Mouse (Mus musculus): Measurements from ENCODE around the gene Oxgr1.
"Not testable (repeated sequence)": the region's sequence is repeated elsewhere in the genome, so short reads cannot be mapped to it uniquely, and the experiment has no call there.

Gene Oxgr1

DNA sequence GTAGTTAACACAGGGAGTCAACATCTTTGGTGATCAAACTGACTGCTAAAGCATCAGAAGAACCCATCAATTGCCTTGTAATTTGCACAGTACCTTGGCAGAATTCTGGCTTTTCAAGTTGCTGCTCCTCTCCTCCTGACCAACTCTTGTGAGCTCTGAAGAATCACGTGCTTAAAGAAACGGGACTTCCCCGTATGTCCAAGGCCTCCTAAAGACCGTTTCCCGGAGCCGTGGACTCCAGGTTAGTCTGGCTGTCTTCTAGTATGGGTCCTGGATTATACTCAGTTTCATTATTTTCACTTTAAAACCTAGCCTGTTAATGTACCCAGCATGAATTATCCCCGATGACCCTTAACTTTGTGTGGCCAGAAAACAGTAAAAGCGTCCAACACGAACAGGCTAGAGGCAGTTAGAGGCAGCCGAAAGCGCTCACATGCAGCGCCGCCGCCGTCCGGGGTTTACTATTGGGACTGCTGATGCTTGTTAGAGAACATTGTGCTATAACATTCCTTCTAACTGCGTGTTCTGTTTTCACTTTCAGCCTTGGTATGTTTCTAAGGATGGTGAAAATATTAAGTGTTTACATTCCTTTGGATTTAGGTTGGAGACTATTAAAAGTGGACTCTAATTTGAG lies at the start of gene Oxgr1:
Gene Oxgr1 (minus strand): TSS at position 249 of the 634 bp plus-strand sequence.
- DNase-seq: no peak

DNA sequence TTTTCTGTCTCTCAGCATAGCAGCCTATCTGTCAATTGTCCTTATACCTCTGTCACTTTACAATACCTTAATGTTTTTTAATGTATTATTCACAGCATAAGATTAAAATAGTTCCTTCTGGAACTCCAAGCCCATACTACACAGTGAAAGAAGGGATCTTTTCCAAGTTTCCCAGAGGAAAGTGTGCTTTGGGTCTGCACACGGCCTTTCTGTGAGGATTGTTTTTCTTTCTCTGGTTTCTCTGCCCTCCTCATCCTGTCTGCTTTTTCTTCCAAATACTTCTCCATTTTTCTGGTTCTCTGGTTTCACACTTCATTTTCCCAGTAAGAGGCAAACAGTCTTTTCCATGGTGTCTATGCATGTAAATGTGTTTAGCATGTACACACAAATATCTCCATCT lies 48.2 kb upstream of the Oxgr1 start:
- DNase-seq: no peak

DNA sequence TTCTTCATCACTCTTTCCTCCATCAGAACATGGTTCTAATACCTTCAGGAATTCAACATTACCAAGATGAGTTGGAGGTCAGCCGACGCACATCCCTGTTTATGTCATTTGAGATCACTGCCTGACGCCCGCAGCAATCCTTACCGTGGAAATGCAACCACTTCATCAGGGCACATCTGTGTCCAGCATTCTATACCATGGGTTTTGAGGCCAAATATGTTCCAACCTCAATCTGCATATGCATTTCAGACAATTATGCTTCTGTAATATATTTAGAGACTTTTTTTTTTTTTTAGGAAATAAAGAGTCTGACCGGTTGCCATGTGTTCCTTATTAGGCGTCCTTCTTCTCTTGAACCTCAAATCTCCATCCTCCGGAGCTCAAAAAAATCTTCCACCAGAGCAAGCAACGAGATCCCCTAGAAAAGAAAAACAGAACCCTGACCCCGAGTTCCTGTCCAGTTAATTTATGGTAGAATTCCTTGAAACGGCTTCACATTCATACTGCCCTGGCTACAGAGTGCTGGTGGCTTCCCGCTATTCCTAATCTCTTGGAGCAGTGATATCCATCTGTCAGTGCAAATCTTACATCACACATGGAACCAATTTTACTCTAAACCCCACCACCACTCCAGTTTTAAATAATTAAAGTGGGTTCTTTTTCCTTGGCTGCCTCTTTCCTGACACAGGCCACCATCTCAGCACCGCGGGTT lies 47.6 kb upstream of the Oxgr1 start:
- no peak for DNase-seq

DNA sequence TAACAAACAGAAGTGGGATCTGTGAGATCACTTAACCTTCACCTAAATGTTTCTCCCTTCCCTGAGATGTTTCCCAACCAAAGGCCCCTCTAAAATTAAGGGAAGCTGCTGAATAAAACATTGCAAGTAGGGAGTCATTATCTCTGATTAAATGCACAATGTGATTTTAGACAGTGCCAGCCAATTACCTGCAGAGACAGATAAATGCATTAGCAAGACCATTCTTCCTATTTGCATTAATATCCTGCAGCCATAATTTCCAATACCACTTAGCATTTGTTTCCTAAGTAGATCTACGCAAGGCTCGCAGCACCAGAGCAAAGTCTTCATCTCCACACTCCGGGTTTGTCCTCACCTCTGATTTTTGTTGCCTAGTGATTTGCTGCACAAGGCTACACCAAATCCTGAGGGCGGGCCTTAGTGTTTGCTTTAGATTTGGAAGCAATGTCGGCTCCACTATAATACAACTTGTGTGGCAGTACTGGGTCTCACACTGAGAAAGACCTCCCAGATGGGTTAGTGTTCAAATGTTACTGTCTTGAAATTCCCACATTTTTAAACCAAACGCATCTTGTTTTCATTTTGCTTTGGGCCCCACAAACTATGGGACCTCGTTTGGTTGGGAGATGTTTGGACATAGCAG lies 46.9 kb upstream of the Oxgr1 start:
- DNase-seq: no peak

DNA sequence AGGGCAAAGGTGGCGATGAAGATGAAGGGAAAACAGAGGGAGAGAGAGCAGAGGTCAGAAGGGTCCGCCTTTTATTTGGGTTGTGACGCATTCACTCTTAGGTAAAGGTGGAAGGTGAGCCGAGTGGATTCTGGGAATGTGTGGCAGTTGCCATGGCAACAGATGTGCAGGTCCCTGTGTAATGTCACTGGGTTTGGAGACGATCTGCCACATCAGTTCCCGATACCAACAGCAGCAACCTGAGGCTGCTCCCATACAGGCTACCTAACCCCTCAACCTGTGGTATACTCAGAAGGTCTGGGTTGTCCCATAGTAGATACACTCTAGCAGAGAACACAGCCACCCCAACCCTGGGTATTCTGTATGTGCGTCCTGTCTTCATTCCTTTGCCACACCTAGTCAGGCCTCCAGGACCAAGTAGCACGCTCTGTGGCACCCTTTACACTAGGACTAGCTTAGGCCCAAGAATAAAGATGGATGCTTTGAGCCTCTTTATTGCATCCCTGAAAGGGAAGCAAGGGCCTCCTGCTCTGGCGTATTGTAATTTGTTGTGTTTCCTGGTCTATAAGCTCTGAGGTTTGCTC lies 41.9 kb upstream of the Oxgr1 start:
- no peak for DNase-seq

DNA sequence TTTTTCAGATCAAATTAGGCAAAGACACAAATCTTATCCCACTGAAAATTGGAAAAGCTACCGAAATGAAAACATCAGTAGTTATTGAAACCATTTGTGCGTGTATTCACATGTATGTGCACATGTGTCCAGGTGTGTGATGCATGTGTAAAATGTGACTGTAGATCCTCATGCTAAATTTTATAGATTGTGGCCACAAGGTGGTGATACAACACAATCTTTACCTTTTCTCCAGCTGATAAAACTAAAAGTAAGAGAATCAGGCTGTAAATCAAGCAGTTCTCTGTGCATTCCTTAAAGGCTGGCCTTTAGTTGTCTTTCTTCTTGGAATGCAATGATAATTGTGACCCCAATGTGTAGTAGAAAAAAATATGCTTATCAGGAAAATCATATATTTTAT lies 34.0 kb upstream of the Oxgr1 start:
- DNase-seq: no peak

DNA sequence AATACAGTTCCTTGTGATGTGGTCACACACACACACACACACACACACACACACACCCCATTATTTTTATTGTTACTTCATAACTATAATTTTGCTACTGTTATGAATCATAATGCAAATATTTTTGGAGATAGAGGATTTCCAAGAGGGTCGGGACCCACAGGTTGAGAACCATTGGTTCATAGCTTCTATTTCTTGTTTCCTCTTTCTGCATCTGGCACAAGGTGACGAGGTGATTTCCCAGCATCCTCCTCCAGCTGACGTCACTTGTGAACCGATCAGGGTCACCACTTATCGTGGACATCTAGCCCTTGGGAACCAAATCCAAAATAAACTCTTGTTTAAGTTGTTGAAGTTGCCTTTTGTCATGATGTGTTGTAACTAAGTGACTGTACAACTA lies 33.5 kb upstream of the Oxgr1 start:
- no peak for DNase-seq

DNA sequence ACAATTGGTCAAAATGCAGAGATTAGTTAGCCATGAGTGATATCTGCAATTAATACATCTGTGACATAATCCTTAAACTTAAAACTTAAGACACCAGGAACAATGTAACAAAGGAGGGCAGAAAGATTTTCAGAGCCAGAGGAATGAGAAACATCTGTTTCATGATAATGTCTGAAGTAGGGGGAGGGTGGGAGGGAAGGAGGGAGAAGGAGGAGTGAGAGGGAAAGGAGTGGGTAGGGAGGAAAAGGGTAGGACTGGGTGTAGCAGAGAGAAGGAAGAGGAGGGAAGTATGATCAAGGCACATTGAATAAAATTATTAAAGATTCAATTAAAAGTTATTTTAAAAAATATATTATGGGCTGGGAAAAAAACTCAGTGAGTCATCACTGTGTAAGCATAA lies 32.0 kb upstream of the Oxgr1 start:
- DNase-seq: no peak

DNA sequence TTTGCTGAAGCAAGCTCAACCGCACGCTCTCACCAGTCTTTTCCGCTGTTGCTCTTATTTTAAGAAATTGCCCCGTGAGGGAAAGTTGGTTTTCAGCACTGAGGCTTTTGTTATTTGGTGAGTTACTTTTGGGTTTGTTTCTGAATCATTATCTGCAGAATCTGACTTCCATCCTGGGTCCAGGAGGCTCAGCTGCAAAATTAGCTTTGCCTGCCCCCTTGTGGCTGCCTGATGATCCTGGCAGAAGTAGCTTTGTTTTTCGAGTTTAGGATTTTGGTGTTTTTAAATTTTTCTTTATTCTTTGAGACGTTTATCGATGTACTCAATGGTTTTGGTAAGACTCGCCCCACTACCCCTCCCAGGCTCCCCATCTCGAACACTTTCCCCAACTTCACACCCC lies 18.9 kb upstream of the Oxgr1 start:
- peak; percentile 57 for DNase-seq

DNA sequence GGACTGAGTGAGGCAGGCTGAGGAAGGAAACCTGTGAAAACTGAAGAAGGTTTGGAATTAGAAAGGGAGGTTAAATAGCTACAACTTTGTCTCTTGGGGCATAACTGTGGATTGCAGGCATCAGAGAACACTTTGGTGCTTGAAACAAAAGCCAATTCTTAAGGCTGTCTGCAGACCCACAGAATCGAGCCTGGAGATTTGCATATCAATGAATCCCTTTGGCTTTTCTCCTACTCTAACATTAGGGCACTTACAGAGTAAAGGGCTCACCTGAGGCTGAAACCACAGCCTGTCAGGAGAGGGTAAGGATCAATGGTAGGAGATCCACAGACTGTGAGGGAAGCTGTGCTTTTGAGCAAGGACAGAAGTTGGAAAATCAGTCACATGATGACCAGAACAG lies 8.8 kb downstream of the Oxgr1 start:
- no peak for DNase-seq

DNA sequence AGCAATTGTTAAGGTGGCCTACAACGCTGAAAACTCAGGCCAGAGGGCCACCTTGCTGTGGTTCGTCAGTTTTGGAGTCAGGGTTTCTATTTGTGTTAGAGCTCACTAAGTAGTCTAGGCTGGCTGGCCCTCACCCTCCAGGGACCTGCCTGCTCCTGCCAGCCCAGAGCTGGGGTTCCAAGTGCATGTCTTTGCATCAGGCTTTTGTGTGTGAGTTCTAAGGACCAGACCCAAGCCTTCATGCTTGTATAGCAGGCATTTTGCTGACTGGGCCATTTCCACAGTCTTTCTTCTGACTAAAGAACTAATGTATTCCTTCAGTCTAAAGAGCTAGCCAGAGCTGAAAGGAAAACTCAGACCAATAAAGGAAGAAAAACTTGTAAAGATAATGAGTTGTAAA lies 22.3 kb downstream of the Oxgr1 start:
- no peak for DNase-seq

DNA sequence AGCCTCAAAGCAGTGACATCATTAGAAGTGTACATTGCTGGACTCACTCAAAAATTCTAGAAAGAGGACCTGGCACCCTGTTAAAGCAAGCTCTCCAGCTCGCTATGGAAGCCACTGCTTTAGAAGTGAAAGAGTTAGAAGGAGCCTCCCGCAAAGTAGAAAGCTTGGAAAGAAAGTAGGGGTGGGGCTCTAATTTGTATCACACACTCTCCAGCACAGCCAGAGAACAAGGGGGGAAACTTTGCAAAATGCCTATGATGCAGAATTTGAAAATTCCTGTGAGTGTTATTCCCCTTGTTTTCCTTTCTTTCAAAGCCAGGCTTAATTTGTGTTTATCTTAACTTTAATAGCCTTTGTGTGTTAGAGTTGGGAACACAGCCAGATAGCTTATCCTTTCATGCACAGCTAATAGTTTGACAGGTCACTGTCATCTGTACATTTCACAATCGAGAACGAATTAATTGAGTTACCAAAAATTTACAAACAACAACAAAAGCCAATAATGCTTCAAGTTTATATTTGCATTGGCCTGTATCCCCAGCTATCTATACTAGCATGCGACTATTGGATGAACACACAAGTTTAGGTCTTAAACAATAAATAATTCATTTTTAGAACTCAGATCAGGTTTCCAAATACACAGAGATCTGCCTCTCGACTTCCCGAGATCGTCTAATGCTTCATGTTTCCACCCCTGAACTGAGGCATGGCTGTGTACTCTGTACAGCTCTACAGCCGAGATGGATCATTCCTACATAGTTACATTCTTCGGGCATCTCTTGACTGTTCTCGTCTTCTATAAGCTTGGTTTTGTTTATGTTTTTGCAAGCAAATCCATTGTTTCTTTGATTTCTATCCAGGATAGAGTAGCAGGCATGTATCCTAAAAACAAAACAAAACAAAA lies 32.0 kb downstream of the Oxgr1 start:
- DNase-seq: no peak

DNA sequence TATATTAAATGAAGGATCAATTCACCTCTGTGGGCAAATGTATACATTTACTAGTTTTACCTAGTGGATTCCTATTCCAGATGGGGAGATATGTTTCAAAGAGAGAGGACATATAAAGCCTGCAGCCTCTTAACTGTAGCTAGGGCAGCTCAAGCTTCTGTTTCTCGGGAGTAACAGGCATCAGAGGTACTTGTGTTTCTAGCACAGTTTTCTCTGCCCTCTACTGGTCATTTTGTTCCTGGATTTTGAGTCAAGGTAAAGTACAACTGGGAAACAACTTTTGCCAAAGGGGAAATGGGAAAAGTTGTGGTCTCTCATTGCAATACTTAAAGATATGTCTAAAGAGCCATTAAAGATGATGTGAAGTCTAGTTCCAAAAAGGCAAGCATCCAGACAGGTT lies 37.1 kb downstream of the Oxgr1 start:
- no peak for DNase-seq

DNA sequence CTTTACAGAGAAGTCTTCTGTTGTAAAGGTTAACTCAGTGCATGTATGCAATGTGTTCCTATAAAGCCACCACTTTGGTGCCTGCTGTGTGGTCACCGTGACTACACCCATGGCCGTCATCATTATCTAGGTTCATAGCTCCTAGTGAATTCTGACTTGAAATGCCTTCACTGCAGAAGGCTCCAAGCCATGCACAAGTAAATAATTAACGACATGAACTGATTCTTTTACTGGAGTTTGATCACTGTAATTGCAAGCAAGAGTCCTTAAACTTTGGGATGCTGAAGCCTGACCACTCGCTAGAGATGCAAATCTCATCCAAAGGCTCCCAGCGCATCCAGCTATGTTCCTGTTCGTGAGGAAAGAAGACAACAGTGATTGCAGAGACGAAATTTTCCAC lies 38.6 kb downstream of the Oxgr1 start:
- DNase-seq: no peak

DNA sequence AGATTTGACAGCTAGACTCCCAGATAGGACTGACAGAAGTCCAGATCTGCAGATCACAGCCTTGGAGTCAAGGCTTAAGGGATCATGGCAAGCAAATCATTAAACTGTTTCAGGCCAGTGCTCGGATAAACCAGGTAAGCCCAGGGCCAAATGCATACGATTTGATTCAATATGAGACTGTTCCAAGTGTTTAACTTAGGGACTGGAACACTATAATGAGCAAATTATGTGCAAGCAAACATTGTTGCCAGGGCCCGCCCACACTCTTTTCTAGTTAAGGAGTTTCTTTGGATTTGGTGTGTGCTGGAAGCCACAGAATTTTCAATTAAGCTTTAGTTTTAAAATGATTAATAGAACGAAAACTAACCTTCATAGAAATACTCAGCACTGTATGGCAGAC lies 39.6 kb downstream of the Oxgr1 start:
- DNase-seq: no peak

DNA sequence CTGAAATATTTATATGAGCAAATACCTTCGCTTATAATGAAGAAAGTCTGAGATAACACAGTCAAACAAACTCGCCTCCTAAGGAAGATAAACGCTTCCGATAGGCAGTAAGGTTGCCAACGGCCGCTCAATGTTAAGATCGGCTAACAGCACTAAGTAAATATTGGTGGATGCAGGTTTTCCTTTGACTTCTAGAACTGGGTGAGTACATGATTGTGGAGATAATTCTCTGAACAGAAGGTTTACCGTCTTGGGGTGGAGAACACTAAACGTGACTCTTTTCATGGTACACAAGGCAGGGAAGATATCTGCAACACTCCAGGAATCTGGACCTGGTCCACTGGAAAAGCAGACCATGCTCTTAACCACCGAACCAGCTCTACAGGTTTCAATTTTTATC lies 52.6 kb downstream of the Oxgr1 start:
- DNase-seq: no peak

DNA sequence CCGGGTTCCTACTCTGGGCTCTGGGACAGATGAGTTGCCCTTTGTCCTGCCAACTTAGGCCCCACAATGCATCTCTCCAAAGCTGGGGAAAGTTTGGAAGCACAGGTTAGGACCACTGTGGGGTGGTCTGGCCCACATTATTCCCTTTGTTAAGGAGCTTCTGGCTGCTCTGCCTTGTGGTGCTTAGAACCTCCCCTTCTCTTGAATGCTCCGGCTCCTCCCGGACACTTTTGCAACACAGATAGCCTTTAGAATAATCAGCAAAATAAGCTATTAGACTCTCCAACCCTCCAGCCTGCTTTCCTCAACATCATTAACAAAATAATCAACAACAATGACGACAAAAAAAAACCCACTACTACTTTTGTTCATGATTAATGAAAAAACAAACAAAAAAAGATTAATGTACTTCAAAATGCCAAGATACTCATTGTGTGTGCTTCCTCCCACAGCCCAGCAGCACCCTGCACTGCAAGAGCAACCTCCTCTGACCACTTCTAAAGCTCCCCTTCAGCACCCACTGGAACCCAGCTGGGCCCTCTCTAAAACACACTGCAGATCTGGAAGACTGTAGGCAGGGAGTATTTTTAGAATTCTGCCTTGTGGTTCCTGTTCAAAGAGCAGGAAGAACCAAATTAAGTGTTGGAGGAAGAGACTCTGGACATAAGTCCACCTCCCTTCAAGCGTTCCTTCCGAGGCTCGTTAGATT lies 53.1 kb downstream of the Oxgr1 start:
- DNase-seq: no peak

DNA sequence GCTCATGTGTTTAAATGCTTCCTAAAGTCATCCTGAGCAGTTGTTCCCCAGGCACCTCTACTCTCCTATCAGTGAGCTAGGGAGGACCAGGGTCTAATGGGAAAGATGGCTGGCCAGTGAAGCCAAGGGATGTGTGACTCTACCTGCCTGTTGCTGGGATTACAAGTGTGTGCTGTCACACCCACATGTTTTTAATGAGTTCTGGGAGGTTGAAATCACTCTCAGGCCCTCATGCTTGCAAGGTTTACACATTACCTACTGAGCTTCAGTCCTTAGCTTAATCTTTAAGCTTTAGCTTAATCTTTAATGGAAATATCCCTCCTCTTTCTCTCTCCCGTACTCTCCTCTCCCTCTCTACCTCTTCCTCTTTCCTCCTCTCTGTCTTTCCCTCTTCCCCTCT lies 55.0 kb downstream of the Oxgr1 start:
- DNase-seq: no peak

DNA sequence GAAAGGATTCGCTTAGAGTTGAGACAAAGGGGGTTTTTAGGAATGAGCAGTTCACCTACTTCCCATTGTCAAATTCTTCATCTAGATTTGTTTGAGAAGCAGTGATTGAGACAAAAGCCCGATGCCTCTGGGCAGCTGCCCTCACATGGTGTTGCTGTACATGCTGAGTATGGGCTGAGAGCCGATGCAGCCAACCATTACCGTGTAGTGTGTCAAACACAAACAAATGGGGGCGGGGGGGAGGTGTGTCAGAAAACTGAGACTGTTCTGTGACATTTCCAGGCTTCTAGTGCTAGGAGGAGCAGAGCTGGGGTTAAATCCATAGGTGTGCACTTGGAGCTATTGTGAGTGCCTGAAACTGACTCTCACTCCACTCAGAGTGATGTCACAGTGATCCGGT lies 55.5 kb downstream of the Oxgr1 start:
- no peak for DNase-seq

DNA sequence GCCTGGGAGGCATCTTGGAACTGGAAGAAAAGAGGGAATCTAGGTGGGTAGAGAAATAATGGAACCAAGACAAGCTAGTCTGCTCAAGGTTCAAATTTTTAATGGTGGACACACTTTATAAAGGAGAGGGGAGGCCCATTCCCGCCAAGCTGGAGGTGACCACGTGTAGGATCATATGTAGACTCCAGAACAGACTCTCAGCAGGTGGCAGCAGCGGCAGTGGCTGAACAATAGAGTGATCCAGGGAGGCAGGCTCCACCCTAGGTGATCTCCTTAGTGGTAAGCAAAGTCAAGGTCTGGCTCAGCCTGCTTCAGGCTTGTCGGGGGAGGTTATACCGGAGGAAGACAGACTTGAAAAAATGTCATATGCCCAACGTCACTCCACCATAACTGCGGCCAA lies 55.9 kb downstream of the Oxgr1 start:
- DNase-seq: not testable (repeated sequence)

DNA sequence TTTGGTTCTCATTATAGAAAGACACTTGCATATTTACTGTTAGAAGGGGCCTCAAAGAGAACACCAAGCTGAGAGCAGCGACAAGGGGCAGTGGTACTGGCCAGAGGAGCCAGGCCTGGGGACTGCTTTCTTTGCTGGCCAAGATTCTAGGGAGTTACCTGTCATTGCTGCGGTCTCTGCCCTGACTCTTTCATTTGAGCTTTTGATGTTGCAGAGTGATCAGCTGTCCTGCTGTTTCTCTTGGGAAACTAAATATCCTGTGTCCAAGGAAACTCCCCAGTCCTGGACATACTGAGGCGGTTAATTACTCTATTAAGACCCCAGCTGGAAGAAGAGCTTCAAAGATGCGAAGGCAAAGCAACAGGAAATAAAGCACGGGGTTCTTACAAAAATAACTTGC lies 60.9 kb downstream of the Oxgr1 start:
- no peak for DNase-seq

DNA sequence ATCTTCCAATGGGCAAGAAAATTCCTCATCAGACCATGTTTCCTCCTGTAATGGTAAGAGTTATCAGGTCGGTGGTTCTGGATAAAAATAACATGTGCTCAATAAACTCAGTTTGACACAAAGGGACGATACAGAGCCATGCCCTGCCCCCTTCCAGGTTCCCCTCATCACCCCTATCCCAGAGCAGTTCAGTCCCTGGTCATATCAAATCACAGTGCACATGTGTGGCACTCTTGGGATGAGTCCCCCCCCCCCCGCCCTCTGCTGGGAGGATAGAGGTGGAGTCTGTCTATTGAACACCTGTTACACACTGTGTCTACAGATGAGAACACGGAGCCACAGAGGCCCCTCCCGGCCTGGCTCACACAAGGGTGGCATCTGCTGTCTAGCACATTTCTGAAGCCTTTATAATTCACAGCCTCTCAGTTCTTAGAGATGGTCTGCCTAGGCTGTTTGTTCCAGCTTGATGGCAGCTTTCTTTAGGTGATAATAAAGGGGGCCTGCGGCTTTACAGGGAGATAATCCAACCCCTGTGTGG lies 61.5 kb downstream of the Oxgr1 start:
- no peak for DNase-seq

Data from thymus, postnatal 4 days (tissue).